Mouse (Mus musculus) brain, adult 2 months (tissue): ENCODE results near the gene Kcmf1.
"Not testable (repeated sequence)": the region's sequence is repeated elsewhere in the genome, so short reads cannot be mapped to it uniquely, and the experiment has no call there.

Source experiments
- DNase-seq: peaks from one replicate; pipeline ENCODE4 v3.0.0; 2011; ENCODE audit warnings: low read depth, low spot score

The Kcmf1 gene

GRCm38 (mm10) chr6:72841986-72842502 lies 57.7 kb downstream of the Kcmf1 start:
- DNase-seq: peak; percentile 43

- no peak for DNase-seq
Observed at GRCm38 (mm10) chr6:72840867-72841780, 58.7 kb downstream of the Kcmf1 start.

GRCm38 (mm10) chr6:72837756-72838155 lies 62.0 kb downstream of the Kcmf1 start:
- no peak for DNase-seq

GRCm38 (mm10) chr6:72834518-72834917 lies 65.3 kb downstream of the Kcmf1 start:
- no peak for DNase-seq

- no peak for DNase-seq
Observed at GRCm38 (mm10) chr6:72831858-72832257, 67.9 kb downstream of the Kcmf1 start.

GRCm38 (mm10) chr6:72831276-72831675 lies 68.5 kb downstream of the Kcmf1 start:
- peak; percentile 47 for DNase-seq

- no peak for DNase-seq
Observed at GRCm38 (mm10) chr6:72828857-72829256, 70.9 kb downstream of the Kcmf1 start.

GRCm38 (mm10) chr6:72828037-72828436 lies 71.7 kb downstream of the Kcmf1 start:
- not testable (repeated sequence) for DNase-seq

- no peak for DNase-seq
Observed at GRCm38 (mm10) chr6:72825762-72826161, 74.0 kb downstream of the Kcmf1 start.

- DNase-seq: no peak
Observed at GRCm38 (mm10) chr6:72824971-72825737, 74.6 kb downstream of the Kcmf1 start.

- no peak for DNase-seq
Observed at GRCm38 (mm10) chr6:72813456-72813855, 86.3 kb downstream of the Kcmf1 start.

- DNase-seq: no peak
Observed at GRCm38 (mm10) chr6:72810248-72810647, 89.5 kb downstream of the Kcmf1 start.

GRCm38 (mm10) chr6:72809522-72810149 lies 90.1 kb downstream of the Kcmf1 start:
- no peak for DNase-seq

- no peak for DNase-seq
Observed at GRCm38 (mm10) chr6:72808342-72808741, 91.4 kb downstream of the Kcmf1 start.

- no peak for DNase-seq
Observed at GRCm38 (mm10) chr6:72803669-72804068, 96.1 kb downstream of the Kcmf1 start.

- DNase-seq: no peak
Observed at GRCm38 (mm10) chr6:72802119-72802518, 97.7 kb downstream of the Kcmf1 start.

GRCm38 (mm10) chr6:72800641-72801040 lies 99.1 kb downstream of the Kcmf1 start:
- no peak for DNase-seq

- no peak for DNase-seq
Observed at GRCm38 (mm10) chr6:72797763-72798162, 102.0 kb downstream of the Kcmf1 start.

GRCm38 (mm10) chr6:72795444-72795843 lies 104.3 kb downstream of the Kcmf1 start:
- no peak for DNase-seq

GRCm38 (mm10) chr6:72794870-72795269 lies 104.9 kb downstream of the Kcmf1 start:
- DNase-seq: no peak

GRCm38 (mm10) chr6:72792641-72793040 lies 107.1 kb downstream of the Kcmf1 start:
- DNase-seq: no peak
